Mouse (Mus musculus) liver, adult 2 months (tissue): ENCODE results near the gene Gm37419.

ENCODE experiments used
- CTCF ChIP-seq: fragments of 200-500 bp; IDR thresholded peaks from 2 replicates; pipeline ENCODE4 v1.5.1; 2011; ENCODE audit warnings: low read depth, low read length, control low read depth
- POLR2A ChIP-seq: fragments of 200-500 bp; IDR thresholded peaks from 2 replicates; pipeline ENCODE4 v1.6.1; 2011; ENCODE audit warnings: low read length, control low read depth; ENCODE audit not compliant: insufficient read depth; ENCODE audit errors: extremely low read depth

DNA sequence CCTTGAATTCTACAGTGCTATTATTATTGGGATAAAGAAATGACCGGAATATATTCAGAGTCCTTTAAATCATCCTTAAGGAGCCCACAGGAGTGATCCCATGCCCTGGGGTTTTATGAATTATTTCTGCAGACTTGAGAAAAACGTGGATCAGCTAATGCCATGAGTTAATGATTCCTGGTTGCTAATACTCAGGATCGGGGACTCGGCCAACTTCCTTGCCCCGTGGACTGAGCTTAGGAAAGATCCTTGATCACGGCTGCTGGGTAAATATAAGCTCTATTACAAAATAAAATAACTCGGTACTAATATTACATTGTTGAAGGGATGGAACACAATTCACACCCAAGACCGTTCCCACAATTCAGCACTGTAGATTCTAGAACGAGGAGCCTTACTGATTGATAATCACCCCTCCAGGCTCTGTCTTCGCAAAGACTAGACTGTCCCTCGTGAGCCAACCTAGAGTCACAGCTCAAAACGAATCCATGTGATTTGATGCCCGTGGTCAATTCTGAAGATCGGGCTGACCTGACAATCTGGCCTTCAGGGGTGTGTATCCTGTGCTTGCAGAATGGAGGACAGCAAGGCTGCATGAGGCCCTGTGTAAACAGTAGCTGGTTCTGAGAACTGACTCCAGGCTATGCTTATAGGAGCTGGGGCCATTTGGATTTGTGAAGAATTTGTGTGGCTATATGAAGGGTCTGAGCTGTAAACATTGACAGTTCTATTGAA is 3.7 kb downstream of the Gm37419 start:
- TF ChIP-seq CTCF (no peak), POLR2A (no peak)
